In genomic region chr19:41943841-41944240, GRCm38 (mm10) we compare ENCODE assay signal across 16 mouse cellular contexts.
"Had no signal": no experiment of that assay in that cellular context is flagged by ENCODE, and none has a peak within 500 bp of the region (broad histone marks: within the 10 kb centered on the region; RNA-seq: fewer than 3 reads in every experiment).

No protein-coding gene starts in this region.

- H3K27me3 ChIP-seq: neural tube, embryonic 13.5 days; neural tube, embryonic 15.5 days; stomach, embryonic 15.5 days had no signal

- H3K9ac ChIP-seq: neural tube, embryonic 13.5 days; neural tube, embryonic 15.5 days; stomach, embryonic 15.5 days had no signal

- H3K4me2 ChIP-seq: neural tube, embryonic 13.5 days; neural tube, embryonic 15.5 days; stomach, embryonic 15.5 days had no signal

- H3K4me3 ChIP-seq: neural tube, embryonic 13.5 days; neural tube, embryonic 15.5 days; stomach, embryonic 15.5 days had no signal

- H3K9me3 ChIP-seq: neural tube, embryonic 13.5 days; neural tube, embryonic 15.5 days; stomach, embryonic 15.5 days had no signal

- H3K27ac ChIP-seq: neural tube, embryonic 13.5 days; neural tube, embryonic 15.5 days; stomach, embryonic 15.5 days; stomach, postnatal 0 days had no signal

- H3K4me1 ChIP-seq: neural tube, embryonic 13.5 days; neural tube, embryonic 15.5 days; stomach, embryonic 15.5 days had no signal

- DNase-seq: retina, postnatal 1 day; right cerebral cortex, adult 18-20 months; right cerebral cortex, postnatal 14 days; right cerebral cortex, postnatal 25 days; right cerebral cortex, postnatal 4 days; spleen, adult 18-20 months; thymus, adult 18-20 months; thymus, adult 2 months; thymus, postnatal 14 days; thymus, postnatal 25 days; thymus, postnatal 36 days; thymus, postnatal 4 days had no signal
